In genomic region chr7:129396561-129396960, GRCm38 (mm10) we compare ENCODE assay signal across 8 mouse cellular contexts.
"Had no signal": no experiment of that assay in that cellular context is flagged by ENCODE, and none has a peak within 500 bp of the region (broad histone marks: within the 10 kb centered on the region; RNA-seq: fewer than 3 reads in every experiment).

No protein-coding gene starts in this region.

- DNase-seq: liver, postnatal 0 days; lung, adult 2 months; lung, postnatal 14 days; lung, postnatal 36 days; right cerebral cortex, postnatal 14 days; thymus, adult 2 months; thymus, postnatal 25 days; thymus, postnatal 4 days had no signal
